Mouse (Mus musculus) liver, postnatal 0 days (tissue): Measurements from ENCODE around the gene Fam163b.

Source experiments
- CTCF ChIP-seq: sonication (generic); IDR thresholded peaks from 2 replicates; pipeline ENCODE4 v1.5.1; 2016; ENCODE audit warnings: antibody characterized with exemption, low read depth
- EP300 ChIP-seq: IDR thresholded peaks from 2 replicates; pipeline ENCODE4 v1.6.1; 2016; ENCODE audit warnings: antibody characterized with exemption, low read depth, mild to moderate bottlenecking

DNA sequence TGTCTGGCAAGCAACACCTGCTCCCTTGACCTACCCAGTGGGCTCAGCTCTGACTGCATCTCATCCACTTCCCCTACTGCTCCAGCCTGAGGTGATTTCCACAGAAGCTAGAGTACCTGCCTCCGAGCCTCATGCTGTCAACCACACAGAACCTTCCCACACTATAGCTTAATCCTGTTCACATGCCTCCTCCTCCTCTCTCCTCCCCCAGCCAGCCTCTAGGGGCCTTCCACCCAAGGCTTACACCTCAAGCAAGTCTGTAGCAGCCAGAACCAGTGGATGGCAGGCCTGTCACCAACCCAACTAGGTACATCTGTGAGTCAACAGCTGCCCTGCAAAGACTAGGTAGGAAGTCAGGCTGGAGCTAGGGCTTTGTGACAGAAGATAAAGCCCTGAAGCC is 5.5 kb downstream of the Fam163b start:
- TF ChIP-seq CTCF (no peak), EP300 (no peak)
